Mouse (Mus musculus) limb, embryonic 14.5 days (tissue): Measurements from ENCODE around the gene Abhd17b. TPM values are rescaled to one million over a fixed set of nuclear protein-coding genes. Genes with fewer than 3 reads are reported as not detected.
A peak's percentile ranks its signal among the peaks of the same experiment; 100 is the strongest.

Experiments
- ATAC-seq: fragments of 200-750 bp; cut with Nextera tagmentation; 2 replicates; pipeline ENCODE4 v1.8.0; 2017; ENCODE audit warnings: low read depth, moderate number of reproducible peaks, moderate TSS enrichment; ENCODE audit not compliant: low FRiP score
- DNase-seq: peaks from one replicate; pipeline ENCODE4 v3.0.0-alpha.2; 2015; ENCODE audit warnings: low spot score
- H3K27ac ChIP-seq: fragments of 300-500 bp; sonication (generic); replicated peaks from 2 replicates; pipeline ENCODE4 v1.5.1; 2014; ENCODE audit warnings: low read depth, mild to moderate bottlenecking, low read length, moderate library complexity, mixed read lengths
- H3K27me3 ChIP-seq: fragments of 300-500 bp; sonication (generic); 2 replicates; pipeline ENCODE4 v1.6.1; 2014; ENCODE audit warnings: low read length, mixed read lengths; ENCODE audit not compliant: control insufficient read depth, insufficient read depth
- H3K36me3 ChIP-seq: fragments of 300-500 bp; sonication (generic); 2 replicates; pipeline ENCODE4 v1.6.1; 2014; ENCODE audit warnings: mild to moderate bottlenecking, low read length, moderate library complexity, mixed read lengths; ENCODE audit not compliant: control insufficient read depth, insufficient read depth
- H3K4me1 ChIP-seq: fragments of 300-500 bp; sonication (generic); 2 replicates; pipeline ENCODE4 v1.6.1; 2014; ENCODE audit warnings: antibody characterized with exemption, low read length, mixed read lengths; ENCODE audit not compliant: control insufficient read depth, insufficient read depth
- H3K4me2 ChIP-seq: fragments of 300-500 bp; sonication (generic); replicated peaks from 2 replicates; pipeline ENCODE4 v1.6.1; 2014; ENCODE audit warnings: low read depth, mild to moderate bottlenecking, low read length, moderate library complexity; ENCODE audit not compliant: severe bottlenecking
- H3K4me3 ChIP-seq: fragments of 300-500 bp; sonication (generic); replicated peaks from 2 replicates; pipeline ENCODE4 v1.5.1; 2014; ENCODE audit warnings: low read length
- H3K9ac ChIP-seq: fragments of 300-500 bp; sonication (generic); 2 replicates; pipeline ENCODE4 v1.6.1; 2014; ENCODE audit warnings: mild to moderate bottlenecking, low read depth, low read length, moderate library complexity; ENCODE audit not compliant: severe bottlenecking
- H3K9me3 ChIP-seq: fragments of 300-500 bp; sonication (generic); 2 replicates; pipeline ENCODE4 v1.6.1; 2016; ENCODE audit warnings: low read length; ENCODE audit not compliant: control insufficient read depth
- POLR2A ChIP-seq: fragments of 200-500 bp; IDR thresholded peaks from 2 replicates; pipeline ENCODE4 v1.8.0; 2012; ENCODE audit warnings: inconsistent platforms, mild to moderate bottlenecking, moderate library complexity, borderline replicate concordance; ENCODE audit not compliant: insufficient read depth, insufficient read length; ENCODE audit errors: extremely low read depth
- WGBS: fragments of 180-500 bp; shearing (Covaris S2); extraction: QIAGEN DNeasy Blood & Tissue Kit; methylation state at CpG from one replicate; pipeline ENCODE4 v1.1.7; 2014; 5-methylcytosine and 5-hydroxymethylcytosine counted together
- polyA plus RNA-seq, 2 experiments: library from polyadenylated mRNA; depleted of rRNA in 1 of 2; stranded (reverse) in 1 of 2; unstranded in 1 of 2; fragments of >200 nt; fragmentation: Nextera tagmentation in 1 of 2; extraction: Ambion mirVana in 1 of 2; gene quantifications; 2 replicates each; pipeline versions ENCODE4 v1.2.1 to v1.2.3; 2012 to 2014

Gene Abhd17b
- polyA plus RNA-seq, 2 experiments: 19.4 to 34.7 TPM

DNA sequence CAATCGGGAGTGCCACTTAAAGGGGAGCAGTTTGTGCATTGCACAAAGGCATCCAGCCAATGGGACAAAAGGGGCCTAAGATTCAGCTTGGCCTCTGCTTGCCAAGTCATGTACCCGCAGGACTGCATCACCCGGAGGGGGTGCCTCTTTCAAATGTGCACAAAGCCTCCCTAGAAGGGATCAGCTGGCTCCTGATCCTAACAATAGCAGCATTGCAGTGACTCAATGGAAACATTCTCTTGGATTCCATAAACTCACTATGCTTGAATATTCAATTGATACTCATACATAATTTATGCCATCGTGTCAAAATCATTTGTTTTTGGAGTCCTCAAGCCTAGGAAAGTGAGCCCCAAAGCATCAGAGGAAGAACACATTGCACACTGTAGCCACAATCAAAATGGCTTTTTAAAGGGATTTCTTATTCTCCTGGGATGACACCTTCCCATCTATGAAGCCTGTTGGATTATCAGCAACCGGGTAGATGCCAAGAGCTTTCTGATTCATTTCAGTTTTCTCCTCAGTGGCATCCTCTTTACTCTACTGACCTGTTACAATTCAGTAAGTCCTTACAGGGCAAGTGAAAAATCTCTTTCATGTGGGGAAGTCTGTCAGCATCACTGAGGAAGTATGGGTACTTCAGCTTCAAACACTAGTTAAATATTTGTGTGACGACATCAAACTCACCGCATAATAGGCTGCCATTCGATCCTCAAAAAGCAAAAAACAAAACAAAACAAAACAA, 71.1 kb downstream of the Abhd17b start:
- Histone ChIP-seq H3K36me3 (no peaks in the 10 kb centered on the region), H3K9ac (no peak overlapping the region), H3K4me2 (no peak overlapping the region), H3K4me1 (no peaks in the 10 kb centered on the region), H3K9me3 (no peaks in the 10 kb centered on the region), H3K4me3 (no peak overlapping the region), H3K27ac (no peak overlapping the region), H3K27me3 (no peaks in the 10 kb centered on the region)
- no peak for ATAC-seq
- DNase-seq: no peak
- TF ChIP-seq POLR2A: no peak
- 88% methylated on average over 8 of the region's 8 CpGs for WGBS

DNA sequence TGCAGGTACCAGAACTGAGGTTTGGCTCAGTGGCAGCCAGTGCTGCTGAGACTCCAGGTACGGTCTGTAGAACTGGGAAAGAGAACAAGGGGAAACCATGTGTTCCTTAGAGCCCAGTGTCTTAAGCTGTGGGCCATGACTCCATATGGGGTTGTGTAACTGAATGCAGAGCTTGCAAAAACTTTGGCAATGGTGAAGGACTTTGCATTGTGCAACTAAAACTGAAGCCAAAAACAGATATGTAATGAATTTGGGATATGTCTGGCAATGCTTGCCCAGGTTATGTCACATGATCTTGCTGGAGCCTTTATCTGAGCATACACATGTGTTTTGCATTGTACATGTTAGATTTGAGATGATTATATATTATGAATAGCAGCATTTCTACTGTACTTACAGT, 72.2 kb downstream of the Abhd17b start:
- Histone ChIP-seq H3K4me2 (no peak overlapping the region), H3K27ac (no peak overlapping the region), H3K36me3 (no peaks in the 10 kb centered on the region), H3K9me3 (no peaks in the 10 kb centered on the region), H3K4me3 (no peak overlapping the region), H3K27me3 (no peaks in the 10 kb centered on the region), H3K9ac (no peak overlapping the region), H3K4me1 (no peaks in the 10 kb centered on the region)
- DNase-seq (peak; percentile 25), ATAC-seq (no peak)
- 90% methylated on average over 1 of the region's 1 CpGs for WGBS
- TF ChIP-seq POLR2A: no peak

GRCm38 (mm10) chr19:21727081-21727480, 74.1 kb downstream of the Abhd17b start:
- no peaks in the 10 kb centered on the region for H3K9me3 ChIP-seq
- H3K27ac ChIP-seq: no peak overlapping the region
- 22% methylated on average over 2 of the region's 2 CpGs for WGBS
- TF ChIP-seq POLR2A: no peak
- no peaks in the 10 kb centered on the region for H3K27me3 ChIP-seq
- no peak overlapping the region for H3K4me3 ChIP-seq
- no peak for ATAC-seq
- H3K36me3 ChIP-seq: no peaks in the 10 kb centered on the region
- H3K9ac ChIP-seq: no peak overlapping the region
- H3K4me1 ChIP-seq: no peaks in the 10 kb centered on the region
- DNase-seq: no peak
- H3K4me2 ChIP-seq: no peak overlapping the region

GRCm38 (mm10) chr19:21728342-21728741, 75.4 kb downstream of the Abhd17b start:
- no peaks in the 10 kb centered on the region for H3K9me3 ChIP-seq
- DNase-seq (no peak), ATAC-seq (no peak)
- no peak overlapping the region for H3K4me2 ChIP-seq
- no peak for TF ChIP-seq POLR2A
- H3K27ac ChIP-seq: no peak overlapping the region
- H3K27me3 ChIP-seq: no peaks in the 10 kb centered on the region
- 92% methylated on average over 6 of the region's 6 CpGs for WGBS
- H3K9ac ChIP-seq: no peak overlapping the region
- no peak overlapping the region for H3K4me3 ChIP-seq
- H3K4me1 ChIP-seq: no peaks in the 10 kb centered on the region
- no peaks in the 10 kb centered on the region for H3K36me3 ChIP-seq

- Histone ChIP-seq H3K27ac (no peak overlapping the region), H3K4me1 (peaks cover 3% of the 10 kb centered on the region), H3K36me3 (no peaks in the 10 kb centered on the region), H3K9ac (no peak overlapping the region), H3K27me3 (no peaks in the 10 kb centered on the region), H3K4me3 (no peak overlapping the region), H3K9me3 (no peaks in the 10 kb centered on the region), H3K4me2 (no peak overlapping the region)
- DNase-seq (no peak), ATAC-seq (no peak)
- 82% methylated on average over 5 of the region's 5 CpGs for WGBS
- no peak for TF ChIP-seq POLR2A
Measured at GRCm38 (mm10) chr19:21731887-21732286, 78.9 kb downstream of the Abhd17b start.
